Mouse (Mus musculus) G1E-ER4 (cell line): ENCODE measurements around the gene Jade1. TPM values are rescaled to one million over a fixed set of nuclear protein-coding genes. Genes with fewer than 3 reads are reported as not detected.

Source experiments
- GATA1 ChIP-seq: IDR thresholded peaks from one replicate; pipeline ENCODE4 v1.8.0; 2012; ENCODE audit warnings: low read length, inconsistent platforms
- polyA plus RNA-seq: library from polyadenylated mRNA; stranded (reverse); fragments of >175 nt; gene quantifications from 2 replicates; pipeline ENCODE4 v1.2.3, GENCODE M21; 2012

Gene Jade1
- polyA plus RNA-seq, 1 experiment, result 95.2 TPM

- no peak for TF ChIP-seq GATA1
Measured at GRCm38 (mm10) chr3:41563211-41563931, 7.8 kb downstream of the Jade1 start.

DNA sequence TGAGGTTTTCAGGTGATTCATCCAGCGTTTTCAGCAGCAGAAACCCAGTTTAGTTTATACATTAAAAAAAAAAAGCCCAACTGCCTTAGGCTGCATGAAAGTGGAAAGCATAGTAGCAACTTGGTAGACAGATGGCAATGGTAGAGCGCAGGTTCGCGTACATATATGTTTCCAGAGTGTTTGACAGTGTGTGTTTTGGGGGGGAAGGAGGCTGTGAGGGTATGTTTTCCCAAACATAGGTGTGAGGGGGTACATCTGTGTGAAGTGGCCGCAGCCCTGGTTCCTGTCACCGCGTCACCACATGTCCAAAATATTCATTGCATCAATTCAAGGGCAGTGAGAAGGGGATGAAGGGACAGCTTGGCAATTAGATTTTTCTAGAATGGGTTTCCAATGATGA, 8.5 kb downstream of the Jade1 start:
- TF ChIP-seq GATA1, result no peak

GRCm38 (mm10) chr3:41564471-41565213, 9.1 kb downstream of the Jade1 start:
- no peak for TF ChIP-seq GATA1

- no peak for TF ChIP-seq GATA1
Measured at GRCm38 (mm10) chr3:41565410-41565823, 9.9 kb downstream of the Jade1 start.

GRCm38 (mm10) chr3:41565955-41566354, 10.4 kb downstream of the Jade1 start:
- TF ChIP-seq GATA1, result no peak

GRCm38 (mm10) chr3:41569943-41570342, 14.4 kb downstream of the Jade1 start:
- no peak for TF ChIP-seq GATA1

- no peak for TF ChIP-seq GATA1
Measured at GRCm38 (mm10) chr3:41572131-41572530, 16.6 kb downstream of the Jade1 start.

GRCm38 (mm10) chr3:41572968-41573367, 17.4 kb downstream of the Jade1 start:
- TF ChIP-seq GATA1, result no peak

DNA sequence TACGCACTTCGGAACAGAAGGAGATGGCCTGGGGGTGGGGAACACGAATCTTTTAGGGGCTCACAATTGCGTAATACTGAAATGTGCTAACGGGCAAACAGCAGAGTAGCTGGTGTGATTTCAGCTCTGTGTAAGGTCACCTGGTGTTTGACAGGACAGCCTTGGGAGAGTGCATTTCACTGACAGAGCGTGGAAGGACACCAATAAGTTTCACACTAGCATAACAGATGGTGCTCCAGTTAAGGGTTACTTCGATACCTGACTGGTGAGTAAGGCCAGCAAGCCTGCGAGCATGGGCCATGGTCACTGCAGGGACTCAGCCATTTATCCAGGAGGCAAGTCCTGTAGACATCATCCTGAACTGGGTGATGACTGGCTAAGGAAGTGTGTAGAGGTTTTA, 18.7 kb downstream of the Jade1 start:
- no peak for TF ChIP-seq GATA1

GRCm38 (mm10) chr3:41574720-41575435, 19.3 kb downstream of the Jade1 start:
- TF ChIP-seq GATA1, result no peak

DNA sequence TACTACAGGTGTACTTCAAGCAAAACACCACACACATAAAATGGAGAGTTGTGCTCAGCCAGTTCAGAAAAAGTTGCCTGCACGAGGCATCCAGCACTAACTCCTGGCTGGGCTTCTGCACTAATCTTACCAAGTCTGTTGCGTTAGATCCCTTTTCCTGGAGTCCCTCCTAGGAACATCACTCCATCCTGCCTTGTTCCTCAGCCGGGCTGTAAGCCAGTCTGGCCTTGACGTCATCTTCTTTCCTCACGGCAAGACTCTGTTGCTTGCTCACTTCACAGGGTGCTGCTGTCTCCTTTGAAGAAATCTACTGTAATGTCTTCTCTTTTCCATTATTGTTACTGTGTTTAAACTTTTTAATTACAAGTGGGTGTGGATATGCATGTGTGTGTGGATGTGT, 20.4 kb downstream of the Jade1 start:
- TF ChIP-seq GATA1, result no peak

GRCm38 (mm10) chr3:41577240-41577639, 21.7 kb downstream of the Jade1 start:
- no peak for TF ChIP-seq GATA1

DNA sequence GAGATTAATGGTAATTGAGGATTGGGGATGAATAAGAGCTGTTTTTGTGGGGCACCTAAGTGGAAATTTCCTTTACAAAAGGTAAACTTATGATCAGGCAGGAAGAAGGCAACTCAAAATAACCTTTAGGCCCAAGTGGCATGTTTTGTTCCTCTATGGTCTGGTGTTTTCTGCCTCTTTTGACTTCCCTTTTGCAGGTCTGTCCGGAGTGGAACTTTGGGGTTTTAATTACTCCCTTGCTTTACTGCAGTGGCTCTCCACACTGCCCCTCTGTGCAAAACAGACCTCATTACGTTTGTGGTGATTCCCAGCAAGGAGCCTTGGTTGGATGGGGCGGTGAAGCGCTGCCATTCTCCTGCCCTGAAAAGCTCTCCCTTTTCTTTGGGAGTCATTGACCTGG, 24.3 kb downstream of the Jade1 start:
- TF ChIP-seq GATA1, result no peak

- TF ChIP-seq GATA1, result no peak
Measured at GRCm38 (mm10) chr3:41580401-41581323, 25.1 kb downstream of the Jade1 start.

DNA sequence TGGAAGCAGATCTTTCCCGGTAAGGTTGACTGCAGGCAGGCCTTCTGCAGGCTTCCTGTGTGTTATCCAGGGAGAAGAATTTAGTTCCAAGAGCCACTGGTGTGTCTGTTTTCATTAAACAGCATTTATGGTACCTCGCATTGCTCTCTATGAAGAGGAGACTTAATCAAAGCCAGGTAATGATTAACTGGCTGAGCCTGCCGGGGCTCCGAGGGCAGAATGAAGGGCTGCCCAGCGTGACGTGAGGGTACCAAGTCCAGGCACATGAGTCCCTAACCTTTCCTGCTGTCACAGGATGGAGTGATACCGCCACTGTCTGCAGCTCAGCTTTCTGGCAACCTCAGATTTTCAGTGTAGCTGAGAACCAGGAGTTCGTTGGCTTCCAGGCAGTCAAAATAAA, 25.9 kb downstream of the Jade1 start:
- no peak for TF ChIP-seq GATA1
